Mouse (Mus musculus) lung, postnatal 4 days (tissue): ENCODE results near the gene Cox18.
"Not testable (repeated sequence)": the region's sequence is repeated elsewhere in the genome, so short reads cannot be mapped to it uniquely, and the experiment has no call there.

Experiments
- DNase-seq, 2 experiments: peaks; one replicate each; pipeline ENCODE4 v3.0.0; 2021

The Cox18 gene

GRCm38 (mm10) chr5:90223534-90224381 is at the start of gene Cox18:
Gene Cox18, minus strand, starts transcription at chr5:90224001.
- peak; percentile 99 to 100 for DNase-seq

GRCm38 (mm10) chr5:90262230-90262629 is 38.4 kb upstream of the Cox18 start:
- DNase-seq = not testable (repeated sequence)

DNA sequence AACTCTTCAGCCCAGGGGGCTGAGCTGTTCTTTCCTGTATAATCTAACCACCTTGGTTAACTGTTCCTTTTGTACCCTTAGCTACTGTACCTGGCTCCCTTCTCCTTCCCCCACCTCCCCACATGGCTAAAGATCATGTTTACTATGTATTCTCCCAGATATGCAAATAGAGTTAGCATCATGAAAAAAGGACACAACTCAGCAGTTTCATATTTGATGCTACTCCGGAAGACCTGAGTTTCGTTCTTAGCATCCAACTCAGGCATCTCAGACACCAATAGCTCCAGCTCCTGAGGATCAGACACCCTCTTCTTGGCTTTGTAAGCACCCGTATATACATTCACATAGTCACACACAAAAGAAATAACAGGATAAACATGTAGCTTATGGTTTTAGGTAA is 33.2 kb upstream of the Cox18 start:
- no peak for DNase-seq

GRCm38 (mm10) chr5:90247503-90247902 is 23.7 kb upstream of the Cox18 start:
- no peak for DNase-seq

DNA sequence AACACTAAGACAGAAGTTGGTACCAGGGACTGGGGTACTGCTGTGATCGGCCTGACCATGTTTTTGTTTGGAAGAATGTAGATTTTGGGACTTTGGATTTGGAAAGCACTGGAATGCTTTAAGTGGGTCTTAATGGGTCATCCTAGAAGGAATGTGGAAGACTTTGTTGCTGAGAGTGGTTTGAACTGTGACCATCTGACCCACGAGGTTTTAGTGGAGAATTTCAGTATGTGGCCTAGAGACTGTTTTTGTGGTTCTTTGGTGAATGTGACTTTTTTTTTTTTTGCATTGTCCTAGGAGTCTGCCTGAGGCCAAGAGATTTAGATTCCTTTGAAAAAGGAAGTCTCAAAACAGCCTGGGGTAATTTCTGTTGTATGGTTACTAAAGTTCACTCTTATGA is 23.2 kb upstream of the Cox18 start:
- DNase-seq = no peak

GRCm38 (mm10) chr5:90246567-90246966 is 22.8 kb upstream of the Cox18 start:
- no peak for DNase-seq

DNA sequence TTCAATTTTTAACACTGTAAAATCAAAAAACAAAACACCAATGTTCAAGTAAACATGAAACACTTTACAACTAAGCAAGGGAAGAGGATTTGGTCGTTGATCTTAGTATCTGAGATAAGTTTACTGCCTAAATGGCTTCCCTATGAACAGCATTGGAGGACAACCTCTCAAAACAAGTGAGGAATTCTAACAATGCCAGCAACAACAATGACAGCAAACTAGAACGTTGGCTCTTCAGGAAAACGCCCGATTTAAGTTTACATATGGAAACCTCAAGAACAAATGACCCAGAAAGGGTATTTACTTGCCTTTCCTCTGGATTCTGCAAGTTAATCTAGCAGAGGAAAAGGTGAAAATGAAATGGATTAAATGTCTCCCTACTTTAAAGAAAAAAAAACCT is 21.6 kb upstream of the Cox18 start:
- no peak for DNase-seq

GRCm38 (mm10) chr5:90235217-90235616 is 11.4 kb upstream of the Cox18 start:
- DNase-seq = no peak

DNA sequence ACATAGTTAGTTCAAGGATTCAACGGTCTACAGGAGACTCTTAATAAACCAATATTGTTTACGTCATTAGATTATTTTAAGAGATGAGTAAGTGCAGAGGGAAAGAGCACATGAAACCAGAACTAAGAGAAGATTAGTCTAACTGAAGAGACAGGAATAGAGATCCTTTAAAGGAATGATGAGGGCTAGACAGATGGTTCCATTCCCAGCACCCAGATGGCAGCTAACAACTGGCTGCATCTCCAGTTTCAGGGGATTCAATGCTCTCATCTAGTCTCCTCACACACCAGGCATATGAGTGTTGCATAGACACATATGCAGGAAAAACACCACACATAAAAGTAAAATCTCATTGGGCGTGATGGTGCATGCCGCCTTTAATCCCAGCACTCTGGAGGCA is 9.5 kb upstream of the Cox18 start:
- DNase-seq = no peak

DNA sequence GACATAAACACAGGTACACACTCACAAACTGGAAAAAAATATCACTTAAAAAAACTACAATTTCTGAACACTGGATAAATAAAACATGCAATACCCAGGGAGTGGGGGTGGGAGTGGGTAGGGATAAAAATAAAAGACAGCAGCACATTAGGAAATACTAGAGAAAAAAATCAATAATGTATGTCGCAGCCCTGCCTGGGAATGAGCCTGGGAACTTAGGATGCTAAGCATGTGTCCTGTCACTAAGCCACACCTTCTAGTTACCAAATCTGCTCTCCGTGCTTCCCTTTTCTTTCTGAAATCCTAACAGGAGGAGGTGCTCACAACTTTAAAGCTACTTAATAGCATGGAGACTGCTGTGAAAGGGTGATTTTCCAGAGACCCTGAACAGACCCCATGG is 6.0 kb upstream of the Cox18 start:
- no peak for DNase-seq

- no peak for DNase-seq
Observed at GRCm38 (mm10) chr5:90226696-90227095, 2.9 kb upstream of the Cox18 start.

- DNase-seq = no peak
Observed at GRCm38 (mm10) chr5:90224730-90225129, 929 bp upstream of the Cox18 start.

GRCm38 (mm10) chr5:90222937-90223336 is 864 bp downstream of the Cox18 start:
- DNase-seq = no peak

DNA sequence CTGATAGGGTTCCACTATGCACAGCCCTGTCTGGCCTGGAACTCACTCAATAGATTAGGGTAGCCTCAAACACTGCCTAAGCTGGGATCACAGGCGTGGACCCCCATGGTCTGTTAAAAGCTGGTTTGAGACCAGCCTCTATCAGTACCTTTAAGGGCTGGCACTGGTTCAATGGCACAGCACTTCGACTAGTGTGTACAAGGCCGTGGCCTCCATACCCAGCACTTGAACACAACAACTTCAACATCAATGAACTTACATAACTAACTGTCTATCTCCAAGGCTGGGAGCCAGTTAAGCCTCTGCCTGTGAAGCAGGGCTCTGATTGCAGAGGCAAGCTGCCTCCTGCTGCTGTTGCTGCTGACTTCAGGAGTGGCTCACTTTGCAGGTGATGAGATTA is 6.0 kb downstream of the Cox18 start:
- no peak for DNase-seq

DNA sequence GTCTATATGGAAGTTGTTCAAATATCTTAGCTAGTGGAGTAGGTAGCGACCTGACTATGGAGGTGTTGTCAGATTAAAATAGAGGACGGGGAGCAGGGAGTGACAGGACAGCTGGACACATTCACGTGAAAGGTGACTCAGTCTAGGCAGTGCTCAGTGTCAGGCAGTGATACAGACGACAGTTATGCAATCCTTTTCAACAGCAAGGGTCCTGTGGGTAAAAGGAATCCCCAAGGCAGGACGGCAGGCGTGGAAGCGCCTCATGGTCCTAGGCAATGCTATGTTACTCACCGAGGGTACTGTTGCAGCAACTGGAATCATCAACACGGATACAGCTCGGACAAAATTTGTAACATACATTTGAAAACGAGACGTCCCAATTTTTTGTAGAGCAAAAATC is 6.6 kb downstream of the Cox18 start:
- DNase-seq = no peak

GRCm38 (mm10) chr5:90213356-90213755 is 10.4 kb downstream of the Cox18 start:
- no peak for DNase-seq

- DNase-seq = peak in 1 of 2 experiments; percentile 42
Observed at GRCm38 (mm10) chr5:90203168-90203567, 20.6 kb downstream of the Cox18 start.

DNA sequence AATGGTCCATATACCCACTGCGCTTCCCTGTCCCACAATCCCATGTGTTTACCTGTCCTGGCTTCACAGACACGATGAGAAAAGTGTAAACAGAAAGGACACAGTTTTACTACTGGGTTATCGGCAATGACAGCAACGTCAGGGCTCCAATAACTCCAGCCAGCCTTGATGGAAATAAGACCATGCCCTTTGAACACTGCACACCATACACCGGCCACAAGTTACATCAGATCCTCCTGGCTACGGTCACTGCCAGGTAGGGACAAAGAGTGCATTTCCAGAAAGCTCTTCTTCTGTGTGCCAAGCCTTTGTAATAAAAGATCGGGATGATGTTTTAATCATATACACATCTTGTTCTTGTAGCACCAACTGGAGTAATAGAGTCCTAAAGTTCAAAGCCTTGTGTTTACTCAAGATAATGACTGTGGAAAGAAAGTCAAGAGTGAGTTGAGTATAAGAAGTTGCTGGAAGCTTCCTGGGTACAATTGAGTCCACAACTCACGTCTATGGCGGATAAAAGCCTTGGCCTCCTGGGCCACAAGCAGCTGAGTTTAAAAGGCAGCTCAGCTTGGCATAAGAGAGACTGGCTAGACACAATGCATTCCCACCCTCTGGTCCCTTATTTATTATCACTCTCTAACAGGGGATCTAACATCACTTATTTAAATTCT is 21.2 kb downstream of the Cox18 start:
- DNase-seq = no peak

- no peak for DNase-seq
Observed at GRCm38 (mm10) chr5:90199922-90200632, 23.7 kb downstream of the Cox18 start.

GRCm38 (mm10) chr5:90194831-90195230 is 29.0 kb downstream of the Cox18 start:
- peak in 1 of 2 experiments; percentile 59 for DNase-seq

- no peak for DNase-seq
Observed at GRCm38 (mm10) chr5:90182782-90183181, 41.0 kb downstream of the Cox18 start.

DNA sequence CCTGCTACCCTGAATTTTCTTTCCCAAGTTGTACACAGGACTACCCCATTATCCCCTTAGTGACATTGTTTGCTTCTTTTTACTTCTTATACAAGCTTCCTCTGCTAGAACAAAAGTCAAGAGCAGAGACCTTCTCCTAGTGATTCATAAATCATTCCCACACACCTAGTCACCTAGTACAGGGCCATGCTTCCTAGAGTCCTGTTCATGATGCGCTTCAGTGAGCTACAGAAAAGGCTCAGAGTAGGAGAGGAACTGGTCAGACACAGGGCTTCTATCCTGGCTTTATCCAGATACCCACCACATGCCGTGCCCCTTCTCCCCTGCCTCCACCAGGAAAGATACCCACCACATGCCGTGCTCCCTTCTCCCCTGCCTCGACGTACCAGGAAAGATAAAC is 44.7 kb downstream of the Cox18 start:
- no peak for DNase-seq

GRCm38 (mm10) chr5:90178116-90178515 is 45.7 kb downstream of the Cox18 start:
- no peak for DNase-seq
